Mouse (Mus musculus): ENCODE measurements around the gene Usp17la. TPM values are rescaled to one million over a fixed set of nuclear protein-coding genes. Genes with fewer than 3 reads are reported as not detected.
"Not testable (repeated sequence)": the region's sequence is repeated elsewhere in the genome, so short reads cannot be mapped to it uniquely, and the experiment has no call there.

Gene Usp17la
- not detected for polyA plus RNA-seq (2017; shearing (Covaris generic))

- not testable (repeated sequence) for ATAC-seq
These were observed at the start of gene Usp17la for GRCm38 (mm10) chr7:104856709-104857108. Gene Usp17la, plus strand, starts transcription at chr7:104857009.

DNA sequence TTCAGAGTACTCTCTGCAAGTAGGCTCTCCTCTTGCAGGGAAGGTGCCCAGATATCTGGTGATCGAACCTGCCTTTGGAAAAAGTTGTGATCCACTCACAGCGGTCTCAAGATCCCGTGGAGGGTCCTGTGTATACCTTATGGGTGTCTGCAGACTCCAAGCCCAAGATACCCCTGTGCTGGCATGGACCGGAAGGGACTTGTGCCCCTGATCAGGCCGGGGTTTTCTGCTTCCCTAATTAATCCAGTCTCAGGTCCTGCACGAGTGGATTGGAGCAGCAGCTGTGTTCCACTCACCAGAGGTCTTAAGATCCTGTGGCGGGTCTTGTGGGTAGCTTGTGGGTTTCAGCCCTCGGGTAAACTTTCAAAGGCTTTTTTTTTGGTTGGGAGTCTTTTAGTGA lies 46.5 kb upstream of the Usp17la start:
- ATAC-seq: not testable (repeated sequence)

DNA sequence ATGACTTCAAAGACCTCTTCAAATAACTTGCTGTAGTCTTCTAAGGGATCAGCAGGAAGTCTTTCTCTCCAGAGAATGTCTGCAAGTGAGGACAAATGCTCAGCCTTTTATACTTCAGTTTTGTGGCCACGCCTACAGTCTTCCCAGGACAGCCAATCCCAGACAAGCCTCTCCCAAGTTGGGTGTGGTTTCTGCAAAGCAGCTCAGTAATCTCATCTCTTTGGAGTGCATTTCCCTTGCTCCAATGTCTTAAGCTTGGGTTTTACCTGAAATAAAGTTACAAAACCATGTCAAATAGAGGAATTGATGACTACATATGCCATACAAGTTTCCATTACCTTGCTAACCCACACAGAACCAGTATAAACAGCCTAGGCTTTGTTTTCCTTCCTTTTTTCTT lies 14.3 kb upstream of the Usp17la start, which contains the start of gene Usp17lb:
TSS of gene Usp17lb (minus strand) at position 101 of the 400 bp plus-strand sequence.
- no peak for ATAC-seq

DNA sequence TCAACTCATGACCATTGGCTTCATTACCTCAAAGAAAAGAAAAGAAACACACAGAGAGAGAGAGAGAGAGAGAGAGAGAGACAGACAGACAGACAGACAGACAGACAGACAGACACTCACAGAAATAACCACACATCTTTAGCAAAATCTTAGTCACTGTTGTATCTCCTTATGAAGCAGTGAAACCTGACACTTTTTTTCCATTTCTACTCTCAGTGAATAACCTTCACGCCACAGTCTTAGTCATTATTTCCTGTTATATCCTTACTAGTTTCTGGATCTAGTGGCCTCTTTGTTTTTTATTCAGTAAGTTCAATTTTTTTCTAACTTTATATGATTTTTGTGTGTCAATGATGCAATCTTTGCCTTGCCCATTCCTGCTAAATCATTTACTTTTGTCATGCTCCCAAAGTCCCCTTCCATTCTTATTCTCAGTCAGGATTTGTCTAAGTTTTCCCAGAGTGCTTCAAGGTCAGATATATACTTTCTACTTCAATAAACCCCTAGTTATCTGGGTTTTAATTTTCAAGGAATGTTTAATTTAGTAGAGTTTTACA lies 13.0 kb upstream of the Usp17la start:
- ATAC-seq: no peak

DNA sequence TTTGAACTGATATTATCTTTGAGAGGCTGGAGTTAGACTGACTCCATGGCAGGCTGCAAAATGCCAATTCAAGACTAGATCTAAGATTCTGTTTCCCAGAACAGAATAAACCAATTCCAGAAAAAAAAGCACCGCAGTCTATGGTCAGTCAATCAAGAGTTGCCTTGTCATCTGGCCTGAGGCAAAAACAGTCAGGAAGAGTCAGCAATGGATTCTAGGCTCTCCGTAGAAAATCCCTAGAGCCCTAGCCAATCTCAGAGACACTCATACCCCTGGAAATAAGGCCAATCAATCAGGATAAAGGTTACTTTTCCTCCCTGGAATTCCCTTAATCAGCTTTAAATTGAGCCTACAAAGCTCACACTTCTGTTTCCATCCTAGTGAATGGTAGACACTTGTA lies 5.3 kb upstream of the Usp17la start:
- ATAC-seq: not testable (repeated sequence)

DNA sequence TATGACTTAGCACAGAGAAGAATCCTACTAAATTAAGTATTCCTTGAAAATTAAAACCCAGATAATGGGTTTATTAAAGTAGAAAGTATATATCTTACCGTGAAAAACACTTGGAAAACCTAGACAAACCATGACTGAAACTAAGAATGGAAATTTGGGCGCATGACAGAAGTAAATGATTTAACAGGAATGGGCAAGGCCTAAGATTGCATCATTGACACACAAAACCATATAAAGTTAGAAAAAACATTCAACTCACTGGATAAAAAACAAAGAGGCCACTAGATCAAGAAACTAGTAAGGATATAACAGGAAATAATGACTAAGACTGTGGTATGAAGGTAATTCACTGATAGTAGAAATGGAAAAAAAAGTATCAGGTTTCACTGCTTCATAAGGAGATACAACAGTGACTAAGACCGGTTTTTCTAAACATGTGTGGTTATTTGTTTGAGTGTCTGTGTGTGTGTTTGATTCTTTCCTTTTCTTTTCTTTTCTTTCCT lies 1.5 kb upstream of the Usp17la start:
- no peak for ATAC-seq

DNA sequence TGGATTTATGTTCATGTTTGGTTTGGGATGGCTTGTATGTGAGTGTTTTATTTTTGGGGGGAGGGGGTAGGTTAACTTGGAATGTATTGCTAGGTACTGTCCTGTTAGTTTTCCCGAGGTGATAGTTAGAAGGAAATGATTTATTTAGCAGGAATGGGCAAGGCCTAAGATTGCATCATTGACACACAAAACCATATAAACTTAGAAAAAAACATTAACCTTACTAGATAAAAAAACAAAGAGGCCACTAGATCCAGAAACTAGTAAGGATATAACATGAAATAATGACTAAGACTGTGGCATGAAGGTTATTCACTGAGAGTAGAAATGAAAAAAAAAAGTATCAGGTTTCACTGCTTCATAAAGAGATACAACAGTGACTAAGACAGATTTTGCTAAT lies 874 bp downstream of the Usp17la start:
- ATAC-seq: no peak

GRCm38 (mm10) chr7:104861381-104861780 lies 4.6 kb downstream of the Usp17la start:
- ATAC-seq: no peak

GRCm38 (mm10) chr7:104877731-104878130 lies 20.9 kb downstream of the Usp17la start, which contains the start of gene Olfr665:
Gene Olfr665, plus strand, starts transcription at chr7:104878031.
- no peak for ATAC-seq

DNA sequence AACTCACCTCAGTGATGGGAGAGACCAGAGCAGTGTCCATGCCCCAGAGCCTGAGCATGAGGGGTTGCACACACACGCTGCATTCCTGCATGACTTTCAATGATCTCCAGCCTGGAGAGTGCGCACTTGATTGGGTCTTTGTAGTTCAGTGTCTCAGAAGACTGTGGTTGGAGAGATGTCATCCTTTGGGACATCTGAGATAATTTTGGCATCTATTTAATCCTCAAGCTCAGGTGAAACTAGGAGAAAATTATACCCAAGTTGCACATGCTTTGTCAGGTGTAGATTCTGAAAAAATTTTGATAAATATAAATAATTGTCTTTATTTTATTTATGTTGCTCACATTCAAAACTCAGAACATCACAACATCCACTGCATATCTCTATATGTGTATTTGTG lies 39.0 kb downstream of the Usp17la start, which contains the start of gene Olfr666:
TSS of gene Olfr666 (minus strand) at position 101 of the 400 bp plus-strand sequence.
- ATAC-seq: no peak

Other genes with a start within 250 kb of the Usp17la start
- not detected for gene Olfr656, start 243.1 kb upstream of the Usp17la start, polyA plus RNA-seq (2017; shearing (Covaris generic))
- not detected for gene Olfr657, start 232.2 kb upstream of the Usp17la start, polyA plus RNA-seq (2017; shearing (Covaris generic))
- gene Olfr658, start 209.7 kb upstream of the Usp17la start, polyA plus RNA-seq (2017; shearing (Covaris generic)): under 1 TPM in 1 of 2 experiments, not detected in 1; 0.19 TPM
- gene Olfr659, start 190.3 kb upstream of the Usp17la start, polyA plus RNA-seq (2017; shearing (Covaris generic)): not detected
- not detected for gene Olfr661, start 170.5 kb upstream of the Usp17la start, polyA plus RNA-seq (2017; shearing (Covaris generic))
- gene Usp17le, start 79.5 kb upstream of the Usp17la start, polyA plus RNA-seq (2017; shearing (Covaris generic)): not detected
- gene Usp17lb, start 14.4 kb upstream of the Usp17la start, polyA plus RNA-seq (2017; shearing (Covaris generic)): not detected
- not detected for gene Olfr665, start 21.0 kb downstream of the Usp17la start, polyA plus RNA-seq (2017; shearing (Covaris generic))
- gene Olfr666, start 38.9 kb downstream of the Usp17la start, polyA plus RNA-seq (2017; shearing (Covaris generic)): not detected
- gene Olfr667, start 64.5 kb downstream of the Usp17la start, polyA plus RNA-seq (2017; shearing (Covaris generic)): not detected
- gene Olfr668, start 71.0 kb downstream of the Usp17la start, polyA plus RNA-seq (2017; shearing (Covaris generic)): not detected
- gene Olfr669, start 77.2 kb downstream of the Usp17la start, polyA plus RNA-seq (2017; shearing (Covaris generic)): not detected
- not detected for gene Olfr670, start 105.6 kb downstream of the Usp17la start, polyA plus RNA-seq (2017; shearing (Covaris generic))
- gene Olfr671, start 122.1 kb downstream of the Usp17la start, polyA plus RNA-seq (2017; shearing (Covaris generic)): not detected
- not detected for gene Olfr672, start 145.0 kb downstream of the Usp17la start, polyA plus RNA-seq (2017; shearing (Covaris generic))
- not detected for gene Olfr675, start 171.5 kb downstream of the Usp17la start, polyA plus RNA-seq (2017; shearing (Covaris generic))
- gene Olfr676, start 175.7 kb downstream of the Usp17la start, polyA plus RNA-seq (2017; shearing (Covaris generic)): not detected
- not detected for gene Olfr677, start 194.4 kb downstream of the Usp17la start, polyA plus RNA-seq (2017; shearing (Covaris generic))
- not detected for gene Olfr678, start 207.5 kb downstream of the Usp17la start, polyA plus RNA-seq (2017; shearing (Covaris generic))
- not detected for gene Olfr679, start 224.2 kb downstream of the Usp17la start, polyA plus RNA-seq (2017; shearing (Covaris generic))
- gene Olfr680-ps1, start 235.8 kb downstream of the Usp17la start, polyA plus RNA-seq (2017; shearing (Covaris generic)): not detected

Data from activated CD4-positive, CD25-positive, alpha-beta regulatory T cell, adult 4 months (primary cell).